Mouse (Mus musculus) fibroblast of lung, adult 2 months (primary cell): ENCODE data around the gene Mzt1.
"Not testable (repeated sequence)": the region's sequence is repeated elsewhere in the genome, so short reads cannot be mapped to it uniquely, and the experiment has no call there.

Source experiments
- DNase-seq: peaks from one replicate; pipeline ENCODE4 v3.0.0-alpha.2; 2011; ENCODE audit warnings: low read depth

Gene Mzt1

DNA sequence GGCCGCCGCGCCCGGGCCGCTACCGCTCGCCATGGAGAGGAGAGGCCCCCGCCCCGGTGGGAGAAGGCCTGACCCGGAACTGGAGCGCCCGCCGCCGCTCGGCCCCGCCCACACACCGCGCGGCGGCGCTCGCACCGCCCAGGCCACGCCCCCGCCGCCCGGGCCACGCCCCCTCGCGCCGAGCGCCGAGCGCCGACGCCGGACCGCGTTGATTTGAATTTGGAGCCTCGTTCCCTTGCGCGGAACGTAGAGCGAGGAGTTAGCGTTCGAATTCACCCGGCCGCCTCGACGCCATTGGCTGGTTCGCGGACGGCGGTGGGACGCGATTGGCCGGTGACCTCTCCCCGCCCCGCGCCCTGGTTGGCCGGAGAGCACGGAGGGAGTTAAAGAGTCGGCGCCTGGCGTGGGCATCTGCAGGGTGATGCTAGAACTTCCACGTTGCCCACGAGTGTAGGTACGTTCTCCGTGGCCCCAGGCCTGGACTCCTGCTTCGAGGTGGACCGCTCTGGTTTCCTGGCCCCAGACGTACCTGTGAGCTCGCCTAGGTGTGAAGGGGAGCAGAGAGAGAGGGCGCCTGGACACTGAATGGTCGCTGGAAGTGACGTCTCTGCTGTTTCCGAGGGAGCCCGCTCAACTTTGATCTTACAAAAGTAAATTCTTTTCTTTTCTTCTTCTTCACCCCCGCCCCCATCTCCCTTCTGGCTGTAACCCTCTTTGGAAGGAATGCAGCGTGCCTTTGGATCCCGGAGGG is at the start of gene Mzt1, which contains the start of gene Bora:
Gene Mzt1 (minus strand): TSS at position 104 of the 751 bp plus-strand sequence.
Gene Bora (plus strand): TSS at position 192 of the 751 bp plus-strand sequence.
- DNase-seq: peak; percentile 83

DNA sequence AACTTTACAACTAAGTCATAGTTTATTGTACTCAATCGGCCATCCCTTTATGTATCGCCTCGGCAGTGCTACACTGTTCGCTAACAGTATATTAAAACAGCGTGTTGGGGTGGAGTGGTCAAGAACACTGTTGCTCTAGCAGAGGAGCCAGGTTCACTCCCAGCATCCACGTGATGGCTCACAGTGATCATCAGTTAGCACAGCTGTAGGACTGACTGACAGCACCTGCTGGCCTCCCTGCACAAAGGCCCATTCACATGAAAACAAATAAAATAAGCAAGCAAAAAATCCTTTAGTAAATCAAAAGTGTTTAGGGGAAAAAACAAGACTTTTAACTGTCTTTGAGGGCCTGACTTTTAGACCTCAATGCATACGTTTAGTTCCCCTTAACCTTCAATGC is 43.0 kb upstream of the Mzt1 start:
- DNase-seq: no peak

DNA sequence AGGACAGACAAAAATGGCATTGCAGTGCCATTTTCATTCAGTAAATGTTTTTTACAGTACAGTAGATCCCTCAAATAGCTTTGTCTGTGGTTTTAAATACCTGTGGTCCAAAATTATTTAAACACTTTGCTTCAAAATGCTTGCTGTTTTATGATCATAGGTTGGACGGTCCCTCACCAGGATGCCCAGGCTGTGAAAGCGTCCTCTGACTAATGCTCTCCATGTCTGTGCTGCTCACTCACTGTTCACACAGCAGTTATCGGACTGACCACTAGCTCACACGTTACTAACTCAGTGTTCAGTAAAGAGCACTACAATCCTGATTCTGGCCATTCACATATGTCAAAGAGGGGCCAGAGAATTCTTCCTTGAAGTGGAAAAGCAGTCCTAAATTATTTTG is 25.2 kb upstream of the Mzt1 start:
- DNase-seq: peak; percentile 44

DNA sequence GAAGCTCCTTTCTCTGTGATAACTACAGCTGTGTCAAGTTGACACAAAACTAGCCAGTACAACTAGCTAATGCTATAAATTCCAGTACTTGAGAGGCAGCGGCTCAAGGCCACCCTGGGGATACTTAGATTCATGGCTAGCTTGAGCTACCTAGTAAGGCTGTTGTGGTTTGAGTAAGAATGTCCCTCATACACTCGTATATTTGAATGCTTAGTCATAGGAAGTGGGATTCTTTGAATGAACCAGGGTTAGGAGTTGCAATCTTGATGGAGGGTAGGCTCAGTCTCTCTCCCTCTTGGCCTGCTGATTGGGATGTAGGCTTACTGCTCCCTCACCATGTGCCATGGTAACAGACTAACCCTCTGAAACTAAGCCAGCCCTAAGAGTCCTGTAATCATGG is 17.2 kb upstream of the Mzt1 start:
- no peak for DNase-seq

DNA sequence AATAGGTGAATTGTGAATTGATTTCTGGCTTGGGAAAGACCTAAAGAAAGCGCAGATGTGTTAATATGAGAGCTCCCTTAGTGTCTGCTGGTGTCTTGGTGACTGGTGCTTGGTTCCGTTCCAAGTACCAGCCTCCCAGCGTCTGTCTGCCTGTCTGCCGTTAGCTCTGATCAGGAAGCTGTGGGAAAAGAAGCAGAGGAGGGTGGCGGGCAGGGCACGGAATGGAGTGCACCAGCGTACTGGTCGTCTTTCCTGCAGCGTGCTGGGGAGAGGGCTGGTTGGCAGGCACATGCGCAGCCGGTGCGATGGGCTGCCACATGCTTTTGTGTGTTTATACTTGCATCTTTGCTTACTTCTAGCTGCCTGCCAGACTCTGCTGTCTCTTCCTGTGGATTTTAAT is 14.7 kb upstream of the Mzt1 start:
- no peak for DNase-seq

DNA sequence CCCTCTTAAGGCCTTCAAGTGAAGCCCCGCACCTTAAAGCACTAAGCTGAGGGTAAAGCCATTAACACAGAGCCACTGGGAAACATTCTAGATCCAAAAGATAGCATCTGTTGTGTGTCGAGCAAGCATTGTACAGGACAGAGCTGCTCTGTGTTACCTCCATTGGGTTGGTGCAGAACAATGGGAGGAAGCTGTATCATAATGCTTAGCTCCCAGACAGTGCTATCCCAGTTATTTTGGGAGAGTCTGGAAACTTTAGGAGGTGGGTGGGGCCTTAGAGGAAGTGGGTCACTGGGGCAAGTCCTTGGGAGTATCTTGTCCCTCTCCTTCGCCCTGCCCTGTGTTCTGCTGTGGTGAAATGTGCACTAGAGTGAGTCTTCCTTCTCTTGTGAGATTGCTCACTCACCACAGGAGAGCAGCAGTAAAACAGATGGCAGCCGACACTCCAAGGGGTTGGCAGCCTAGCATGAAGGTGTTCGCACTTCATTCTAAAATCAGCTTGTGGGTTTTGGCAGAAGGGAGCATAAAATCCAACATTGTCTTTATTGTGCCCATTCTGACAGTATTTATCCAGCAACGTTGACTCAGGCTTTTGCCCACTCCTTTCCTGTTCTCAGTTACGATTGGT is 13.1 kb upstream of the Mzt1 start:
- DNase-seq: no peak

DNA sequence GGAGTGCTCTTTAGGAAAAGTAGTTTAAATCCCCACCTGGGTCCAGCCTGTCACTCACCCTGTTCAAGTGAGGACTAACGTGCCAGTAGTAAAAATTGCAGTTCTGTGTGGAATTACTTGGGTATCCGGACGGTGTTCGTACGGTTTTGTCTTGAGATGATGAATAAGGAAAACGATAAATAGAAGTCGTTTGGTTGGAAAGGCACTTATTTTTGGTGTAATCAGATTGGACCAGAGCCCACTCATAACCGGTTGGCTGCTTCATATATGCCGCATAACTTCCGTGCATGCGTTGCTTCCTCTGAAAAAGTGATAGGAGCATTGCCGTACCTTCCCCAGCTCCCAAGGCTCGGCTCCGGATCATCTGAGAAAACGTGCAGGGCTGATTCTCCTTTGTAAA is 848 bp upstream of the Mzt1 start:
- DNase-seq: no peak

DNA sequence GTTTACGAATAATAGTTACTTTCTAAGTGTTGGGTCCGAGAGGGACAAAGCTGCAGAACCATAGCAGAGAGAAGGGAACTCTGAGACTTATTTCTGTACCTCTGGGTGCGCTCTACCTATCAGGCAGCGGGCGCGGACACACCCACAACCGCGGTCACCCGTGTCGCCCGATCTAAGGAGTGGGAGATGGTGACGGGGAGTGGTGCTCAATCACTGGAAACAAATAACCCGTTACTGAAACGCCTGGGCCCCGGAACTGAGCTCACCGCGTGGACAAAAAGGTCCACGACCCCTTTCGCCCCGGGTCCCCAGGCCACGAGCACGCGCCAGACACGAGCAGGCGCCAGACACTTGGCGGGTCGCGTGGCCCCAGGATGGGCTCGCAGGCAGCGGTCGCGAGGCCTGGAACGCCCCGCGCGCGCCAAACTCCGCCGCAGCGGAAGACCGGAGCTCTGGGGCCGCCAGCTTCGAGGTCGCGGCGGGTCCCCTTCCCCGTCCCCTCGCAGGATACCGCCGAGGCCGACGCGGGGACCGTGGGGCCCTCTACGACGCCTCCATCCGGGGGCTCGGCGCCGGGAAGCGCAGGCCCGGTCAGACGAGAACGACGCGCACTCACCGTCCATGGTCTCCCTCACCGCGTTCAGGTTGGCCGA is 430 bp downstream of the Mzt1 start:
- DNase-seq: no peak

DNA sequence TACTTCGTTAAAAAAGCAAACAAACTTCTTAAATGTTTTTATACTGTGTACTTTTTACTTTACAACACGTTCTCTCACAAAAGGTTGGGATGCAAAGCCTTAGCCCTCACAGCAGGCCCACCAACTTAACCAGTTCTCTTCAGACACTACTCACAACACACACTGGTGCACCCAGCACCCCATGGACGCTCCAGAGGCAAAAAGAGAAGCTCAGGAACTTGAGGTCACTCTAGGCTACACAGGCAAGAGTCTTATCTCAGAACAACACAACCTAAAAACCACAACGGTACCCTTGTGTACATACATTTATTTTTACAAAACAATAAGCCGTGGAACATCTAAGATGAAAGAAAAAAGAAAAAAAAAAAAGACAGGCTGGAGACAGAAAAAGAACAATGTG is 1.2 kb downstream of the Mzt1 start:
- DNase-seq: no peak

DNA sequence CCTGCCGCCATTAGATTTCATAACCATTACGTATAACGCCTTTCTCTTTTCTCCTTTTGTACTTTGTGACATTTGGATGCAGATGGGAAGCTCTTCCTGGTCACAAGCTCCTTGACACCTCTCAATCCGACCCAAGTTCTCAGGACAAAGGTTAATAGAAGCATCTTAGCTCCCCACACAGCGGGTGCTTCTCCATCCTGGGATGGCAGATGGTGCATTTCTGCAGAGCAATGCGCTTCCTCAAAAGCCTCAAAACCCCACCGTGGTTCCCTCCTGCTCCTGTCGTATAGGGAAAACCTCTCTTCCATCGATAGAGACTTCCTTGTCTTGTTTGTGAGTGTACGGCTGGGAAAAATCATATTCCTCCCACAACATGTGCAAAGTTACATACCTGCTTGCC is 1.8 kb downstream of the Mzt1 start:
- DNase-seq: no peak

DNA sequence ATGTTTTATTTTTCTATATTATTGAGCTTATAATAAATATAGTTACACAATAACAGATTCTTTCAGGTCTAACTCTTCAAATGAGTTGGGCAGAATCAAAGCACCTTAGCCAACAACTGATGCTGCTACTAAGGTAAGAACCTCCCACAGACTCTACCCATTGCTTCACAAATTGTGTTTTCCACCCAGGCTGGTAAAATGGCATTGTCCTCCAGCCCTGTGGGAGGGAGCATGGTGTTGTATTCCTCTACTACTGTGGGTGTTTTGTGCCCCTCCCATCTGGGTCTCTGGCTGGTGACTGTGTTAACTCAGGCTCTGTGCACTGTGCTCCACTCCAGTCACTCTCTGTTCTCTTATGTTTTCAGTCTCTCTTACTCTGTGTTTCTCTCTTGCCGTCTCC is 2.4 kb downstream of the Mzt1 start:
- DNase-seq: no peak

DNA sequence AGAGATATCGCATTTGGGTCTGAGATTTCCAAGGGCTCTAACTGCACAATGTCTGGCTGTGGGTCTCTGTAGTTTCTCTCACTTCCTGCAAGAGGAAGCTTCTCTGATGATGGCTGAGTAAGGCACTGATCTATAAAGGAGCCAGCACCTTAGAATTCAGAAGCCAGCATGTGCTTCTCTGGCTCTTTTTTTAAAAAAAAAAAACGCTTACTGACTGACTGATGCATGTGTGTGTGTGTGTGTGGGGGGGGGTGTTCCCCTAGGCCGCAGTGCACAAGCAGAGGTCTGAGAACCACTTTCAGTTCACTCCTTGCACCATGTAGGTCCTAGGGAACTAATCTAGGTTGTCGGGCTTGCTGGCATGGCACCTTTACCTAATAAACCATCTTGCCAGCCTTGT is 4.5 kb downstream of the Mzt1 start:
- DNase-seq: no peak

DNA sequence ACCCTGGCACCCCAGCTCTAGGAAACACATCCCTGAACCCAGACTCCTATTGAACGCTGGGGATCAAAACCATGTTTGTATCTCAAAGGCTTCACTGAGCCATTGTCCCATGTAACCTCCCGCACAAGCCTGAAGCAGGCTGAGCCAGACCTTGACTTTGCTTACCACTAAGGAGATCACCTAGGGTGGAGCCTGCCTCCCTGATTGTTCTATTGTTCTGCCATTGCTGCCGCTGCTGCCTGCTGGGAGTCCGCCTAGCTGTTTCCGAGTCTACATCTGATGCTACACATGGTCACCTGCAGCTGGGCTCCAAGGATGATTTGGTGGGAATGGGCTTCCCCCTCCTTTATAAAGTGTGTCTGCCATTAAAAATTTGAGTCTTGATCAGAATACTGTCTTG is 6.6 kb downstream of the Mzt1 start:
- DNase-seq: not testable (repeated sequence)

DNA sequence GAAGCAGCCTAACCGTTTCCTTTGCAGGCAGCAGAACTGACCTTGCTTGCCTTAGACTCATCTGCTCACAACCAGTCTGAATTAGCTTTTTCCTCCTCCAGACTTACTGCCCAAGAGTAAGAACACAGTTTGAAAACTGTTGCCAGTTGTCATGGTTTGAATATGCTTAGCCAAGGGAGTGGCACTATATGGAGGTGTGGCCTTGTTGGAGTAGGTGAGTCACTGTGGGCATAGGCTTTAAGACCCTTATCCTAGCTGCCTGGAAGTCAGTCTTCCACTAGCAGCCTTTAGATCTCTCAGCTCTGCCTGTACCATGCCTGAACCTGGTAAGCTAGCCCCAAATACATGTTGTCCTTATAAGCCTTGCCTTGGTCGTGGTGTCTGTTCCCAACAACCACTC is 8.2 kb downstream of the Mzt1 start:
- DNase-seq: no peak

DNA sequence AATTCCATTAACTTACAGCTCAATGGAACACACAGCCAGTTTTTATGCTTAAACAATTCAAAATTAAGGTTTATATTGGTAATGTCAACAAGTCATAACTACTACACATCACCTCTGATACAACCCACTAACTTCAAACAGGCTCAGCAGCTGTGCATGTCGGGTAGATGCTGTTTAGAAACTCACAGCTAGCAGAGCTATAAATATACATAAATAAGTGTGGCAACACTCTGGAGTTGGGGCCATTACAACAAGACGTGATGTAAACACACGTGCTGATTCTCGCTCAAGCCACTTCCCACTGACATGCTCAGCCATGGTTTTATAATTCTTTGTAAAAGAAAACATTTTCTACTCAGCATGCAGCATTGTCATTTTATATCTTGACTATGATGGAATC is 9.9 kb downstream of the Mzt1 start:
- no peak for DNase-seq

DNA sequence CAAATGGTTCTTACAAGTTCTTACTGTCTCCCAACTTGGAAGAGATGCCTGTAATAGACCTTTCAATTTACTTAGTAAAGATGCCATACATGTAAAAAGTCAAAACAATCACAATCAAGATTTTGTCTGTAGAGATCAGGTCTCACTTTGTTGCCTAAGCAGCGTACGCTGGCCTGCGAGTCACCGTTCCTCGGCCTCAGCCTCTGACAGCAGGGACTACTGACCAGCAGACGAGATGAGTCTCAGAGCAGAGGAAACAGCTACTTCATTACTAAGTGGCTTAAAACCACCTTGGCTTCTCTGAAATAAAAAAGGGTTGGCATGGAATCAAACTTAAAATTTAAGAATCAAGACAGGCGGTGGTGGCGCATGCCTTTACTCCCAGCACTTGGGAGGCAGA is 11.1 kb downstream of the Mzt1 start:
- DNase-seq: not testable (repeated sequence)

DNA sequence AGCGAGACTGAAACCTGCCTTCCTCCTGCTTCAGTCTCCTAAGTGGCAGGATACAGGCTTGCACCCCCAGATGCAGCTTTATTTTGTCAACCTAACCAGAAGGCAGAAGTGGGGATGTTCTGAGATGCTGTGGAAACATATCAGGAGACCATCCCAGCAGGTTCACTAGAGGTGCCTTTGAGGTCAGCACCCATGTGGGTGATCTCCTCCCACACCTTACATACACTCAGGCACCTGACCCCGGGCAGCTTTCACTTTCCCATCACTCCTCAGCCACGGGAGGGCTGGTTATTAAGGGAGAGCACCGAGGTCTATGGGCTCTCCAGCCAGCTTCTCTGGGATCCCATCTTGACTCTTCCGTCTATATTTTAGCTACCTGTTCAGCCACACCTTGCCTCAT is 13.3 kb downstream of the Mzt1 start:
- no peak for DNase-seq

DNA sequence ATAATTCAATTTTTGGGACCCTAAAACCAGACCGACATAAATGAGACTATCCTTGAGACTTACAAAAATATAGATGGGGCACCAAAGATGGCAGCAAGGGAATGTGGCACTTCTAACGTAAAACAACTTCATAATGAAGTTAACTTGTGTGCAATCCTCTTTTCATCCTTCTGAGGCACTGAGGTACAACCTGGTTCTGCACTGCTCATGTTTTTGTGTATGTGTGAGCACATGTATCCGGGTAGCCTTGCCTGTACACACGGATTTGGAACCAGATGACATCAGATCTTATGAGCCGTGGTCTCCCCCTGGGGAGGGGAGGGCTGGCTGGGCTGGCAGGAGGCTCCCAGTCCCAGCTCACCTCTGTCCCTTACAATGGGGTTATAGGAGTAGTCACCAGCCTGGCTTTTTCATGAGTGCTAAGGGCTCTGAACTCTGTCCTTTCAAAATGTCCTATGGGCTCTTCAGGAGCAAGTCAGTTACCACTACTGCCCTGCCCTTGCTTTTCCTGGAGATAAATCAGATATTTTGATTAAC is 14.5 kb downstream of the Mzt1 start:
- DNase-seq: no peak

DNA sequence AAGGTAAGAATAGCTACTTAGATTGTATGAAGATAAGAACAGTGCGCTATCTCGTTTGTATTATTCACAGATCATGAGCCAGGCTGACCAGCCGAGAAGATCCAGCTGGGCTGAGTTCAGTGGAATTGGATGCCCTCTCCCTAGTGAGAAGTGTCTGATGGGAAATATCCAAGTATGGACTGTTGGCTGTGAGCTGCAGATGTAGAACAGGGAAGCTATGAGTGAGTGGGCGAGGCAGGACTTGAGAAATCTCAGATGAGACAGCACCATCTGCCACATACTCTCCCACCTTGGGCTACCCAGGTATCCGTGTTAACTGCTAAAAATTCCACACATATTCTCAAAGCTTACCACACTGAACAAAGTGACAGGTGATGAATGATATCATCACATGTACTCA is 15.9 kb downstream of the Mzt1 start:
- DNase-seq: no peak

DNA sequence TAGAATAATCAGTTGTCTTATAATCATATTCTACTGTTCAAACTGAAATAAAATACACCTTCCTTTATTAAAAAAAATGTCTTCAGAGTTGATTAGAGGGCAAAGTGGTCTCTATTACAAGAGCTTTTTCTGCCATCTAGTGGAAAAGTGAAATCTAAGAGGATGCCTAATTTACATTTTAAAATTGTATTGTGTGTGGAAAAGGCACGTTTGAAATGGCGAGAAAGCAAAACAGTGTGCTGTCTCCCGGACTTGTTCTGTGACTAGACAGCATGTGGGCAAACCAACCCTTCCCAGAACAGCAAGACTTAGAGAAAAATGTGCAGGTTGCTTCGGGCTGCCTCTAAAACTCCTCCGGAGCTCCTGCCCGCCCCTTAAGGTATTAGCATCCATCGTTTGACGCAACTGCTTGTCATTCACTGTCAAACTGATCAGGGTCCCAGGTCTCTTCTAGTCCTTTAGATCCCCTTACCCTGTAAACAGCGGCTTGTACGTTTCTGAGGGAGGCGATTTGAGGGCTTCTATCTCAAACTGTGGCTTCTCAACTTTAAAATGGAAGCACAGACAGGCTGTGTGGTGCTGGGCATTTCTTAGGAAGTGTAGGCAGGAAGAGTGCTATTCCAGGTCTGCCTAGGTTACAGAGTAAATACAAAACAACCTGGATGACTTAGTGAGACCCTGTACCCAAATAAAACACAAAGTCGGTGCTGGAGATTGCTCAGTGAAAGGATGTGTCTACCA is 23.4 kb downstream of the Mzt1 start:
- DNase-seq: no peak

DNA sequence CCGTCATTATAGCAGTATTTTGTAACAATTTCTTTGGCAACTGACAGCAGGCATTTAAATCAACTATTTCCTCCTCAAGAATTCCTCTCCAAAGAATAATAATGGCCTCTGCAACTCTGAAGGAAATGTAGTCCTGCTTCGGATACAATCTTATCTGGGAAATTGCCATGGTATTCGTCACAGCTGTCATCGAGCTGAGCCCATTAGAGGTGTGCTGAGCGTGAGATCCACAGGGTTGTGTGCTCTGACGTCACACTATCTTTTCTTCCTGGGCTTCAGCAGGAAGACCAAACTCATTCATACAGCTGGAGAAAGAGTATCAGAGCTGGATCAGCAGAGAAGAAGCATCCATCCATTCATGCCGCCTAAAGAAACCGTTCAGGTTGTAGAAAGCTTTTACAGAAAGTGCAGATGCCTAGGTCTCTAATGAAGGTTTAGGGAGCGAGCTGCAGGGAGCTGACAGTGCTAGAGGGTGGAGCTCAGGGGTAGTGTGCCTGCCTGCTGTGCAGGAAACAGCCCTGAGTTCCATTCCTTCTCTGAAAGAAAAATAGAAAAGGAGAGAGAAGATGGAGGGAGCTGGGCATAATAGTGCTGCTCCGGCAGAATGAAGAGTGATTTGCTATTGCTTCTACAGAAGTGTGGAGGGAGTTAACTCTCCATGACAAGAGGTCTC is 26.7 kb downstream of the Mzt1 start:
- no peak for DNase-seq

DNA sequence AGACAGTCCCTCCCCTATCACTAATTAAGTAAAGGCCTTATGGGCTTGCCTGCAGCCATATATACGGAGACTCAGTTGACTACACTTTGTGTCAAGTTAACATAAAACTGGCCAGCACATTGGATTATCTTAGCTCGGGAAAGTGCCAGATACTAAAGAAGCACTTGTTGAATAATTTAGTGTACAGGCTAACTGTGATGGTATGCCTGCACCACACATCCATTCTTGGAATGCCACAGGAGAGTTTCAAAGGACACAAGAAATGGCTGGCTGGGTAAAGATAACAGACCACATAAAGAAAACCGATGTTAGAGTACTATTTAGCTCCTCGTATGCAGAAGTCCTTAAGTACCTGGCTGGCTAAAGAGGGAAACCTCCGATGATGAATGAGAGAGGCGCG is 27.2 kb downstream of the Mzt1 start:
- DNase-seq: no peak
